Mouse (Mus musculus) large intestine, adult 2 months (tissue): Measurements from ENCODE around the gene Slc6a5. TPM values are rescaled to one million over a fixed set of nuclear protein-coding genes. Genes with fewer than 3 reads are reported as not detected.

Experiments used
- DNase-seq: peaks from one replicate; pipeline ENCODE4 v3.0.0-alpha.2; 2012; ENCODE audit warnings: low read depth, low spot score
- WGBS: fragments of 180-500 bp; shearing (Covaris S2); methylation state at CpG from one replicate; pipeline ENCODE4 v1.1.7; 2018; 5-methylcytosine and 5-hydroxymethylcytosine counted together
- polyA plus RNA-seq: library from polyadenylated mRNA; depleted of rRNA; stranded (reverse); fragments of >200 nt; gene quantifications from 2 replicates; pipeline ENCODE4 v1.2.3, GENCODE M21; 2012; rRNA removed

The Slc6a5 gene
- polyA plus RNA-seq: not detected in 2 replicates

- no peak for DNase-seq
- WGBS: 5% methylated on average over 15 of the region's 15 CpGs
Measured at GRCm38 (mm10) chr7:49909850-49910249, at the start of gene Slc6a5. Slc6a5 (plus strand) TSS chr7:49910146.

DNA sequence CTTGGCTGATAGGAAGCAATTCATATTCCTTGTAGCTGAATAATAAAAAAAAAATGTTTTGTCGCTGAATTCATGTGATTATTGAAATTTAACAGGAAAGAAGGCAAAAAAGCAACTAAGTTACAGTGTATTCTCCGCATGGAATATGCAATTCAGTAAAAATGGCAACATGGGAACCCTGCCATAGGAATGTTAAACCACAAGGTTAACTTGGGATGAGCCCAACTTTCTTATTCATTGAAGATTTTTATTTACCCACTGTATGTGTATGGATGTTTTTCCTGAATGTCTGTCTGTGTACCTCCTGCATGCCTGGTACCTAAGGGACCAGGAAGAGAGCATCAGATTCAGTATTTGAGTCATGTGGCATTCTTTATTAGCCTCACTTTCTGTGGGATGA lies 48.8 kb upstream of the Slc6a5 start:
- DNase-seq: no peak
- 94% methylated on average over 2 of the region's 2 CpGs for WGBS

DNA sequence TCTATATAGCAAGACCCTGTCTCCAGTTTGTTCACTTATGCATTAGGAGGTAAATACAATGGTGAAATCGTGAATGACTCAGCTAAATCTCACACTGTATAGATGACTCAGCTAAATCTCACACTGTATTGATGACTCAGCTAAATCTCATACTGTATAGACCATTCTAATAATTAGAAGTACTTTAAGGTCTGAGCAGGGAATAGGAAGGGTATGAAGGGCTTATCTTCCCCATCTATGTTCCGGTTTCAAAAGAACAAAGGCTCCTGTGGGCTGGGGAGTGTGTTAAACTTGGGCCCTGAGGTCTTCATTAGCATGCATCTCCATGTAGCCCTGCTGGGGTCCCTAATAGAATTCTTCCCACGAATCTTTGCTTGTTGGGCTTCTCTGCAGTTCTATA lies 46.2 kb upstream of the Slc6a5 start:
- no peak for DNase-seq
- WGBS: 74% methylated on average over 3 of the region's 3 CpGs

GRCm38 (mm10) chr7:49869656-49870055 lies 40.3 kb upstream of the Slc6a5 start:
- no peak for DNase-seq
- 72% methylated on average over 5 of the region's 5 CpGs for WGBS

- WGBS: 70% methylated on average over 3 of the region's 3 CpGs
- no peak for DNase-seq
Measured at GRCm38 (mm10) chr7:49870276-49870675, 39.7 kb upstream of the Slc6a5 start.

- 66% methylated on average over 5 of the region's 5 CpGs for WGBS
- no peak for DNase-seq
Measured at GRCm38 (mm10) chr7:49877307-49877706, 32.6 kb upstream of the Slc6a5 start.

DNA sequence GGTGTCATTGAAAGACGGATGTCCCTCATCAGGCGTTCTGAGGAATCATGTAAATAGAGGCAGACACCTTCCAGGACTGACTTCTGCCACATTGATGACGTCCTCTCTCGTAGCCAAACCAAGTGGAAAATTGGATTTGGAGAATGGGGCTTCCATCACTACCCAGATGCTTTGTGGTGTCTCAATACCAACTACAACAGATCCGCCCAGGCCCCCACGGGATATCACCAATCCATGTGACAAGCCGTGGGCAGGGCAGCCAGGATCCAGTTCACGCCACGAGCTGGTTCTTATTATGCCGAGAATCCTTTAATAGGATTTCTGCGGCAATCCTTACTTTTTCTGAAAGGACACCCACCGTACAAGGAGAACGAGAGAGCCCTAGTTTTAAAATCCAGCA lies 30.9 kb upstream of the Slc6a5 start:
- DNase-seq: no peak
- WGBS: 88% methylated on average over 13 of the region's 13 CpGs

DNA sequence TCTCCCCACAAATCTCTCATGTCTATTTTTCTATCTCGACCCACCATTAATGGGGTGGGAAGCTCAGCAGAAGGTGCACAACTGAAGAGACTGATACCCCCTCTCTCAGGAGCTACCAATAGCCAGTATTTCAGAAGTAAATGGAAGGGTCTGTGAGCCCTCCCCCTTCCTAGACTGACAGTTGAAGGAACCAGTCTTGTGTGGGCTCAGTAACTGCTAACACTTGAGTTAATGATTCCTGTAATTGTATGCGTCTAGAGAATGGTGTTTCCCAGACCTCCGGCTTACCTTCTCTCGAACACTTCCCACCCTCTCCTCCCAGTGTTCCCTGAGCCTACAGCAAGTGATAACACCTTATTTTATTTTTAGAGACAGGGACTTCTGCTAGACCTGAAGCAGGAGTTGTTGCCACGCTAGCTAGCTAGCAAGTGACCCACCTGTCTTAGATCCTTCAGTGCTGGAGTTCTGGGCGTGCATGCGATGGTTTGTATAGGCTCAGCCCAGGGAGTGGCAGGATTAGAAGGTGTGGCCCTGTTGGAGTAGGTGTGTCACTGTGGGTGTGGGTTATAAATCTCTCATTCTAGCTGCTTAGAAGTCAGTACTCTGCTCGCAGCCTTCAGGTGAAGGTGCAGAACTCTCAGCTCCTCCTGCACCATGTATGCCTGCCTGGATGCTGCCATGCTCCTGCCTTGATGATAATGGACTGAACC lies 29.8 kb upstream of the Slc6a5 start:
- DNase-seq: no peak
- 36% methylated on average over 8 of the region's 8 CpGs for WGBS

DNA sequence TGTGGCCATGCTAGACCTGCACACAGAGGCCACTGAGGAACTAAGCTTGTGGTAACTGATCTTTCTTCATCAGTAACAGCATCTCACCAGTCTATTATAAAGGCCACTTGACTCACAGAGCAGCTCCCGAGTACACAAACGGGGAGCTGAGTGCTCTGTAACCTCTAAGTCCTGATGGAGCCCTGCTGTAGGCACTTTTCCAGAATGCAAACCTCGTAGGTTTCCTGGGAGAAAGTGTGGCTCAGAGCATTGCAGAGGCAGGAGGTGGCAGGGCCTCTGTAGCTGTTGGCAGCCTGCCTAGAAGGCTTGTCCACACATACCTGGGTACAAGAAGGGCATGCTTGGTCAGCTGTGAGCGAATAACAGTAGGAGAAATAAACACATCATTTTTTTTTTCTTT lies 27.7 kb upstream of the Slc6a5 start:
- no peak for DNase-seq
- WGBS: 8% methylated on average over 4 of the region's 4 CpGs

DNA sequence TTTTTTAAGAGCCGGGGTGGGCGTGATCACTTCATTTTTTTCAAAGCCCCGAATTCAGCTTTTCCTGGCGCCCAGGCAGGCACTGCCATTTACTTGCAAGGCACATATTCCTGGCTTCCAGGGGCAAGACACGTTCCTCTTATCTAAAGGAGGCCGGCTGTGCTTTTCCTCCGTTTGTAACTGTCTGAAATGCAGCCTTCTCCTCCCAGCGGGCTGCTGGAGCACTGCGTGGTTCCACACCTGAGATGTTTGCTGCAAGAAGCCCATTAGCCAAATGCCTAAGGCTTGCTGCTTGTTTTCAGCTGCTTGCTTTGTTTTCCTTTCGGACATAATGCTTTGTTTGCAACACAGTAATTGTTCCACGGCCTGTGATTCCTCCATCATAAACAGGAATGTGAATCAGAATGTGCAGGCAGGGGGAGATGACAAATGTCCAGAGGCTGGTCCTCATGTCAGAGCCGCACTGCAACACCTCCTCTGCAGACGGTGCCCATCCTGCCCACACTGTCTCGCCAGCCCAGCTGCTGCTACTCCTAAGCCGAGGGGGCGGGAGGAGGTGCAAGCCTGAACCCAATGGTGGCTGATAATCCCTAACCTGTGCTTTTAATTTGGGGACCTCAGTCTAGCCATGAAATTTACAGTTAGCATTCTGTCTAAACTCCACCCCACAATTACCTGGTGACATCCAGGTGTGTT lies 27.1 kb upstream of the Slc6a5 start:
- no peak for DNase-seq
- 24% methylated on average over 16 of the region's 16 CpGs for WGBS

GRCm38 (mm10) chr7:49887776-49888390 lies 22.1 kb upstream of the Slc6a5 start:
- 61% methylated on average over 2 of the region's 2 CpGs for WGBS
- DNase-seq: no peak

GRCm38 (mm10) chr7:49894786-49895185 lies 15.2 kb upstream of the Slc6a5 start:
- no peak for DNase-seq
- WGBS: 22% methylated on average over 2 of the region's 2 CpGs

DNA sequence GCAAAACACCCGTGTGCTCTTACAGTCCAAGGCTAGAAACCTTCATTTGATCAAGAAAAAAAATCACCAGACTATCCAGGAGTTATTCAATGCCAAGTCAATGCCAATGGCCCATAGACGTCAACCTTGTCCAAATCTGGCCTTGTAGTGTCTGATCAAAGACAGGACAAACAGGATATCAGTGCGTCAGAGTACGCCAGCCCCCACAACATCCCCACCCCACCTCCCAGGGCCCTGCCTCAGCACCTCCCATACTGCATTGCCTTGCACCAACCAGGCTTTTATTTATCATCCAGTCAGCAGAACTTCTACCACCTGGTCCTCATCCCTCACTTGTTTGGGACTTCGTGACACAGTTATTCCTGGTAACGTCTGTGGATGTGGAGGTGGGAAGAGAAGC lies 14.7 kb upstream of the Slc6a5 start:
- no peak for DNase-seq
- WGBS: 65% methylated on average over 6 of the region's 6 CpGs

- no peak for DNase-seq
- 24% methylated on average over 9 of the region's 9 CpGs for WGBS
Measured at GRCm38 (mm10) chr7:49902003-49902552, 7.9 kb upstream of the Slc6a5 start.

GRCm38 (mm10) chr7:49907191-49908171 lies 2.5 kb upstream of the Slc6a5 start:
- 6% methylated on average over 28 of the region's 28 CpGs for WGBS
- no peak for DNase-seq

DNA sequence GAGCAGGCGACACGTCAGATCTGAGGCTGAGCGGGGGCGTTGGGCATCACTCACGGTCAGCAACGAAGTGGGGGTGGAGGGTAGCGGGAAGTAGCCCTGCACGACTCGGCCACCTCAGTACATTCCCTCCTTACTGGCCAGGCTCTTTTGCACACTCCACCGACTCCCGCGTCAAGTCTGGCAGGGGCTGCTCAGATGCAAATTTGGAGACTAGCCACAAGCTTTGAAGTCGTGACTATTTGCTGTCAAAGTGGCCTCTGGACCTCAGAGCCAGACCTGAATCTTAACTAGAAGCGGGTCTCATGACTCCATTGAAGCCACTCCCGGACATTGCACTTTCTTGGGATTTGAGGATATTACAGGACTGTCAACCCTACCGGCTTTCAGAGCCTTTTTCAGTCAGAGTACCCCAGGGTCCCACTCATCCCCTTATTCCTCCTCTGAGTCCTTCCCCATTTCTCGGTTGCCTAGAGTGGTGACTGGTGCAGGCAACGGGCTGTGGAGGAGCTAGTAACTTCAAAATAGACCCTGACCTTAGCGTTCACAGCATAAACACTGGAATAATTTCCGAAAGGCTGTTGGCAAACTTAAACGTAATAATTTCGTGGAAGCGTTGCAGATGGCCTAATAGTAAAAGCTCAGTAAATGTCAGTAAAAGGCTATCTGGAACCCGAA lies 1.6 kb upstream of the Slc6a5 start:
- WGBS: 3% methylated on average over 24 of the region's 24 CpGs
- DNase-seq: no peak

- 5% methylated on average over 26 of the region's 26 CpGs for WGBS
- DNase-seq: no peak
Measured at GRCm38 (mm10) chr7:49908990-49909411, 945 bp upstream of the Slc6a5 start.

DNA sequence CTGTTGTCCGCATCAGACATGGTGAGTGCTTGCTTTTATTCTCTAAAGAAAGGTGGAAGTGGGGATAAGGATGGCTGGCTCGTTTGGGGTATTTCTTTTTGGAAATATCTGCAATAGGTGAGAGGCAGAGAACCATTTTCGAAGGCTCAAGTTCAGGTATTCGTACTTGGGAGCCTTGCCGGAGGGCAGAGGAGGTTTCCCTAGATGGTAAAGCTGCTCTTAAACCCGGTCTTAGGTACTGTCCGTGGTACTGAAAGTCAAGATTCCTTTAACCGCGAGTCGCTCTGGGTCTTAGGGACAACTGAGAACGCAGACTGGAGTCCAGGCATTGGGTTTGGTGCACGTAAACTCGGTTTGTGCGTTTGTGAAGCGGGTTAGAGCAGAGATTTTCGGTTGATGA lies 415 bp downstream of the Slc6a5 start:
- WGBS: 5% methylated on average over 16 of the region's 16 CpGs
- no peak for DNase-seq
